Mouse (Mus musculus): ENCODE measurements around the gene Bclaf3.
"Not testable (repeated sequence)": the region's sequence is repeated elsewhere in the genome, so short reads cannot be mapped to it uniquely, and the experiment has no call there.

Gene Bclaf3

DNA sequence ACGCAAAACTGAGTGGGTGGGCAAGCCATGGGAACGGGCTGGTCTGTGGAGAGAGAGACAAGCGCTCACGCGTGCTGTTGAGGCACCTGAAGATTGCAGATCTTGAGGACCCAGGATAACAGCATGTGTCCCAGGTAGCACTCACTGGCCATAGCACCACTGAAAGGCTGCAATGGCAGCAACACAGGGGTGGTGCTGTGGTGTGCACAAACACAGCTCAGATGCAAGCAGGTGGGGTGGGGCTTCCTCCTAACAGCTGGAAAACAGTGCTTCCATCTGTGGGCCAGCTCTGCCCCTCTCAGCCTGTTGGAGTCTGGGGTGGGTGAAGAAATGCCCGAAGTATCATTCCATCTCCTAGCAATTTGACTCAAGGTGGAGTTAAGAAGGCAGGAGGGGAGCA, at the start of gene Bclaf3:
TSS of gene Bclaf3 (plus strand) at position 301 of the 400 bp plus-strand sequence.
- no peak for DNase-seq

DNA sequence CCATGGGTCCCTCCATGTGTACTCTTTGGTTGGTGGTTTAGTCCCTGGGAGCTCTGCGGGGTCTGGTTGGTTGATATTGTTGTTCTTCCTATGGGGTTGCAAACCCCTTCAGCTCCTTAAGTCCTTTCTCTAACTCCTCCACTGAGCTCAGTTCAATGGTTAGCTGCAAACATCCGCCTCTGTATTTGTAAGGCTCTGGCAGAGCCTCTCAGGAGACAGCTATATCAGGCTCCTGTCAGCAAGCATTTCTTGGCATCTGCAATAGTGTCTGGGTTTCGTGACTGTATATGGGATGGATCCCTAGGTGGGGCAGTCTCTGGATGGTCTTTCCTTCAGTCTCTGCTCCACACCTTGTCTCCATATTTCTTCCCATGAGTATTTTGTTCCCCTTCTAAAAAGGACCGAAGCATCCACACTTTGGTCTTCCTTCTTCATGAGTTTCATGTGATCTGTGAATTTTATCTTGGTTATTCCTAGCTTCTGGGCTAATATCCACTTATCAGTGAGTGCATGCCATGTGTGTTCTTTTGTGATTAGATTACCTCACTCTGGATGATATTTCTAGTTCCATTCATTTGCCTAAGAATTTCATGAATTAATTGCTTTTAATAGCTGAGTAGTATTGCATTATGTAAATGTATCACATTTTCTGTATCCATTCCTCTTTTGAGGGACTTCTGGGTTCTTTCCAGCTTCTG, 48.1 kb upstream of the Bclaf3 start:
- DNase-seq: not testable (repeated sequence)

DNA sequence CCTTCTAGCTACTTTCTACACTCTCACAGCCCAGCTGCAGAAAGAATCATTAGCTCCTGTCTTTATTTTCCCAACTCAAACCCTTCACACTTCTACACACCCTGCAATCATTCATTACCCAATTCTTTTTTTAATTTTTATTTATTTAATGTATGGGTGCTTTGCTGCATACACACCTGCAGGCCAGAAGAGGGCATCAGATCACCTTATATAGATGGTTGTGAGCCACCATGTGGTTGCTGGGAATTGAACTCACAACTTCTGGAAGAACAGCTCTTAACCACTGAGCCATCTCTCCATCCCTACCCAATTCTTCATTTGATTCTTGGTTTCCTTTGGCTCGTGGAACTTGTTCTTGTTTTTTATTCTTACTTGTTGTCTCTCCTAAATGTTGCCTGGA, 42.2 kb upstream of the Bclaf3 start:
- DNase-seq: no peak

DNA sequence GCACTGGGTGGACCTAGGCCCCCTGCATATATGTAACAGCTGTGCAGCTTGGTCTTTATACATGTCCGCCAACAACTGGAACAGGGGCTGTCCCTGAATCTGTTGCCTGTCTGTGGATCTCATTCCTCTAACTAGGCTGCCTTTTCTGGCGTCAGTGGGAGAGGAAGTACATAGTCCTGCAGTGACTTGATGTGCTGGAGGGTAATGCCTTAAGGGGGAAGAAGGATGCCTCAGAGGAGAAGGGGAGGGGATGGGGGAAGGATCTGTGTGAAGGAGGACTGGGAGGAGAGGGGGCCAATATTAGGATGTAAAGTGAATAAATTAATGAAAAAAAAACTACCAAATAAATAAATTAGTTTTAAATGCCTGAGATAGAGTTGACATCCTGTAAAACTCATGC, 23.3 kb upstream of the Bclaf3 start:
- DNase-seq: no peak

DNA sequence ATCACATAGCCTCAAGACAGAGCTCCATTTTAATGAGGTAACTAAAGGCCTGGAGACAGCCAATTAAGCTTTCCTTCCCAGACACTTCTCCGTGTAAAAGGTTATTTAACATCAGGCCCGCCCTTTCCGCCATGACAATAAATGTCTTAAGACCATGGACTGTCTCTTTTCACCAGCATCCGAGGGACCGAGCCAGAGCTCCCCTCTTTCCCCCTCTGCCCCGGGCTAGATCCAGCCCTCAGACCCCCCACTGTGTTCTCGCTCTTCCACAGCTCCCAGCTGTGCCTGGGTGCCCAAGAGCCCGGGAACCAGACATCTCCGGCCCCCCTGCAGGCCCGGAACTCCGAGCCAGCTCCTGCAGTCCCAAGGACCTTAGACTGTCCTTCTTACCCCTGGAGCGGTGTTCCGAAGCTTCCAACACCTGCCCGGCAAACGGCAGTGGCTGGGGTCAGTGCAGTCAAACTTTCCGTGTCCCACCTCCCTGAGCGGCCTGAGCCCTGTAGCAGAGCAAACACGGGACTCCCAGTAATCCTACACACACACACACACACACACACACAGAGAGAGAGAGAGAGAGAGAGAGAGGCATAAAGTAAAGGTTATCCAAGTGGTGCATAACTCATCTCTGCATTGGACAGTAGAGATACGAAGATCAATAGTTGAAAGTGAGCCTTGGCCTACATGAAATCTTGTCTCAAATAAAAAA, 18.0 kb upstream of the Bclaf3 start:
- no peak for DNase-seq

DNA sequence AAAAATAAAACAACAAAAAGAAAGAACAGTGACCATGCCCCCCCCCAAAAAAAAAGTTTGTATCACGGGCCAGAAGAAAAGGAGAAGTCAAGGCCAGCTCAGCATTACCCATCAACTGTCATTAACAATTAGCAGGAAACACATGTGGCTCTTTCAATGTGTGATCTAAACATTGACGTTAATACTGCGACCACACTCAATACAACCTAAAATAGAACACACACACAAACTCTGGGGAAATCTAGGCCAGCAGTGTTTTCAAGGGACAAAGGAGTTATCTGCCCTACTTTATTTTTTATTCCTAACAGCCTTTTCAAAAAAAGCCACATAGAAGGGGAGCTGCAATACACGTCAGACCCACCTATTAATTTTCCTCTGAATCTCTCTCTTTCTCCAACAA, 17.4 kb upstream of the Bclaf3 start:
- DNase-seq: no peak

DNA sequence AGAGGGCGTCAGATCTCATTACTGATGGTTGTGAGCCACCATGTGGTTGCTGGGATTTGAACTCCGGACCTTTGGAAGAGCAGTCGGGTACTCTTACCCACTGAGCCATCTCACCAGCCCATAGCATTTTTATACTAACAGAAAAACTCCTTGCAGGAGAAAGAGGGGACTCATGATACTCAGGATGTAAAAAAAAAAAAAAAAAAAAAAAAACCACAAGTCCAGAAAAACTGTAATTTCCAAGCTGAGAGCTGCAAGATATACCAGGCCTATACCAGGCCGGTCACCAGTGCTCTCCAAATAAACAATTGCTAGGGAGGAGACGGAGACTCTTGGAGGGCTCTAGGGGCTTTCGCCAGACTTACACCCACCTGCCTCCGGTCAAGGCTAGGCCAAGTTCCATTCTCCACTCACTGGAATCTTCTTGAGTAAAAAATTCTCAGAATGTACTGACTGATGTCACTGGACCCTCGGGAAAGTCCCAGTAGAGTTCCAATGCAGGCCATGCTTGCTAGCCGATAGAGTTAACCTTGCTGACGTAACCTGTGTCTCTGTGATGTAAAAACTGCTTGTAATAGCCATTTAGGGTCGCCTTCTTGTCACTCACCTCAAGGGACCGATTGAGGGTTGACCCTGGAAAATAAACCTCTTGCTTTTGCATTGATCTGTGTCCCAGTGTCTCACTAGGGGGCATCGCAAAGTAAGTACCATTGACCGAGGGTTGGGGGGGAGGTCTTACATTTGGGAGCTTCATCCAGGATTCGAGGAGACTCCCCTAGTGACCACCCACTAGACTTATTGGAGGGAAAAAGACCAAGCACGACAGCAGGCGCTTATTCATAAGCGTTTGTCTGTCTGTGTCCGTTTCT, 16.4 kb upstream of the Bclaf3 start:
- no peak for DNase-seq

DNA sequence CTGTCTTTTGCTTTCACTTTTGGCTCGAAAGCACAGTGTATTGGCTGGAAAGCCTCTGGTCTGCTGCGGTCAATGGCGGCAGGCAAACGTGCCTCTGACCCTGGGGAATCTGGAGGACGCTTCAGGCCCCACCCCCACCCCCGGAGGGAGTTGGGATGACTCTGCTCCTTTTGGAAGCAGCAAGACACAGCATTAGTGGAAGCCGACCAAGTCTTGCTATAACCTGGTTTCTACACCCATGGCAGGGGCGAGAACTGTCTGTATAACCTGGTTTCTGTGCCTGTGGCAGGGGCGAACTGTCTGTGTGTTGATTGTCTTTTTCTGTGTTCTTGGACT, 15.8 kb upstream of the Bclaf3 start:
- DNase-seq: no peak

DNA sequence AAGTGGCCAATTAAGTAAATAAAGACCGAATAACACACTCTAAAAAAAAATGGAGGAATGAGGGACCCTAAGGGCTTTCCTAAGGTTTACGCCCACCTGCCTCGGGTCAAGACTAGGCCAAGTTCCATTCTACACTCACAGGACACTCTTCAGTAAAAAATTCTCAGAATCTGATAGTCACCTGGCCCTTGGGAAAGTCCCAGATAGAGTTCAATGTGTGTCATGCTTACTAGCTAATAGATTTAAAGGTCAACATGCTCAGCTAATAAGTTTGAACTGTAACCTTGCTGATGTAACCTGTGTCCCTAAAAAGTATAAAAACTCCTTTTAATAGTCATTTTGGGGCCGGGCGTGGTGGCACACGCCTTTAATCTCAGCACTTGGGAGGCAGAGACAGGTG, 10.9 kb upstream of the Bclaf3 start:
- no peak for DNase-seq

DNA sequence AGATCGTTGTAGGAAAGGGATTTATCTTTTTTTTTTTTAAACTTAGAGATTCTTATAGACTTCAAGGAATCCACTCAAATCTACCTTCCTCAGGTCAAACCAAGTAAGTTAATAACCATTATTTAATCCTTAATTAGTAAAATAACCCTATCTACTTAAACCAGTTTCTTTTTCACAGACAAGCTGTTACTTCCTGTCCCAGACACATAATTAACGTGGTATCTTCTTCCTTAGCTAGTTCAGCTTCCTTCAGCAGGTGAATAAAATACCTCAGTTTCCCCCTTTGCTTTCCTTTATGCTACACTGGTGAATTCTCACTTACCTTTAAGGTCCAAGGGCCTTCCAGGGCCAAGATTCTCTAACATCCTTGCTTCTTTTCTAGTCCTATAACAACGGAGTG, 4.7 kb upstream of the Bclaf3 start:
- no peak for DNase-seq

DNA sequence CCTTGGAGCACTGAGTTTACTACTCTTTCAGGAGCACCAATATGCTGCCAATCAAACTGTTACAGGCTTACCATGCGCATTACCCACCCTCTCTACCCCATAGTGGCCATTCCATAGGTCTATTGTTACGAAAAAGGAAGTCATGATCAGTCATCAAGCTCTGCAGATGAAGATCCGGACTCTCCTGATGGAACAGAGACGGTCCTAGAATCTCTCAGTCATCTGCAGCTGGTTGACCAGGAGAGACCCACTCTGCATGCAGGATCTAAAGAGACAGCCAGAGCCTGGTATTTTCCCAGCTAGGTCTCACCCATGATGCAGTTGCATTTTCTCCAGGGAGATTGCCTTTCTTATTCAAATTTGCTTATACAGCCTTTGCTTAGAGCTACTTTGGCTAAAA, 3.8 kb upstream of the Bclaf3 start:
- no peak for DNase-seq

DNA sequence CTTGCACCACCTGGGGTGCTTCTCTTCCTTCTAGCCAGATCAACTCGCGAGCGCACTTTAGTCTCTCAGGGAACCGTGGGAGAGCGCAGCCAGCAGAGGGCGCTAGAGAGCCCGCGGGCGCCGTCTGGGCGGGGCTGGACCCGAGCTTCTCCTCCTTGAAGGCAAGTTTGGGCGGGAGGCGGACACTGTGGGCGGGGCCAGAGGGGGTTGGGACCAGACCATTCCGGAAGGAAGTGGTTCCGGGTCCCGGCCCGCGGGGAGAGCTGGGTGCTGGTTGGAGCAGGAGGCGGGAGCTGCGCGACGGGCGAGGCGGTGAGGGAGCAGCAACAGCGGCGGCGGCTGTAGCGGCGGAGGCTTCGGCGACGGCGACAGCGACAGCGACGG, 5.9 kb downstream of the Bclaf3 start:
- DNase-seq: peak; percentile 98

DNA sequence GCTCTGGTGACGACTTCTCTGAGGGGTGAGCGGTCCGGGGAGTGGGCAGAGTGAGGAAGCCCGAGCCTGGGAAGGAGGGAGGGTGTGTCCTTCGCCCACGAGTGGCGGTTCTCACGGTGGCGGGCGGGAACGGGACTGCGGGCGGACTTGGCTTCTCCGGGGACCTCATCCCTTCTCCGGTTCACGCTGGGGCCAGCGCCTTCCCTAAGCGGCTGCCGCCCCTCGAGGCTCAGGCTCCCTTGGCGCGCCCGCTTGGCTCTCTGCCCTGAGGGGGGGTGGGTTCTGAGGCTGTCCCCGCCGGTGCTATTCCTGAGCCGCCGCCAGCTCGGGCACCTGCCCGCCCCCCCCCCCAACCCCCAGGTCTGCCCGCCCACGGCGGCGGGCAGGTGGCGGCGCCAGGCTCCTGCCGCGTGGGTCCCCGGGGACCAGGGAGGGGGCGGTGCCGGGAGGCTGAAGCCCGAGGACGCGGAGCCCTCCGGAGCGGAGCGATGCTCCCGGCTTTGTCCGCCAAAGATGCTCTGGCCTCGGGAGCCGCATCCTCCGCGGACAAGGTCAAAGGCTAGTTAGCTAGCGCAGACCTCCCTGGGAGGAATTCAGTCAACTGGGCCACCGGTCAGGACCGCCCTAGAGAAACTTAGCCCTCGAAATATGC, 6.4 kb downstream of the Bclaf3 start:
- peak; percentile 53 for DNase-seq

DNA sequence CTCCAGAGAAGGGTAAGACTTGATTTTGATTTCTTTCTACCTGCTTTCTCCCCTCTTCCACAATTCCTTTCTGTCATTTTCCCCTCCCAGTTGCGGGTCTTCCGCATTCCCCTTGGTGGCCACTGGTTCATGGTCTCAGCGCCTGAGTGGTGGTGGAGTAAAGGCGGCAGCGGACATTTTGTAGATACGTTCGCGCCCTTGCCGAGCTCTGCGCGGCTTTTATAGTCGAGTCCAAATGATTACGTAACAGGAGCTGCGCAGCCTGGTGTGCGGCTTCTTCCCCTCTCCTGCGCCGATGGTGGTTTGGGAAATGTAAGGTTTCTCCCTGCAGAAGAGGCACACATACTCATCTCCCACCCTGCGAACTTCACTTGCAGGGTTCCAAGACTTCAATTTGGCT, 15.4 kb downstream of the Bclaf3 start:
- no peak for DNase-seq

DNA sequence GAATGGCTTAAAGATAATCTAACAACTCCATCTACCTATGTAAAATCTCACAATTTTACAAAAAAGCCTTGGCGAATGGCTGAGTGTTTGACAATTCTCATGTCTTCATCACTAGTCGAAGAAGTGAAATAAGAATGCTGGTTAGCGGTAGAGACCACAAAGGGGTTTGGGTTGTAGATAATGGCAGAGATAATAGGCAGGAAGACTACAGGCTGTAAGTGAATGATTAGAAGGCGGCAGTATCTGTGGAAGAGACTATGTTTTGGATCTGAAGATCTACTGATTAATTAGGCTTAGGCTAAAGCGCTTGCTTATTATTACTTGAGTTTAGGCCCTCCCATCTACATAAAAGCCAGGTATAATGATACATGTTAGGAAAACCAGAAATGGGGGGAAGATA, 20.6 kb downstream of the Bclaf3 start:
- DNase-seq: no peak

DNA sequence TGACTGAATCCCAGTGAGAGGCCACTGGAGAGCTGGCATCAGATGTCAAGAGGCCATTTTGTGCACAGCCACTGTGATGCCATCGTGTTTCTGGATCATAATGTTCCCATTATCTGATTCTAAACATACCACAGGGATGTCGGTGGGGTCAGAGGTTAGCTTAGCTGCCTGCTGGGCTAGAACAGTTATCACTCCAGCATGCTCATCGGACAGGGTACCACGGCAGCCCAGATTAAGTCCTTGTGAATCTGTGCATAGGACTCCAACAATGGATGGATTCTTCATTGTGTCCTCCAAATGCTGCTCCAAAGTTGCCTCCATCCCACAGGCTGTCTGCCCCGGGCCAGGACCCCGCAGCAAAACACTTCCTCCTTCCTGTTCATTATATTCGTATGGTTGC, 58.2 kb downstream of the Bclaf3 start:
- not testable (repeated sequence) for DNase-seq

DNA sequence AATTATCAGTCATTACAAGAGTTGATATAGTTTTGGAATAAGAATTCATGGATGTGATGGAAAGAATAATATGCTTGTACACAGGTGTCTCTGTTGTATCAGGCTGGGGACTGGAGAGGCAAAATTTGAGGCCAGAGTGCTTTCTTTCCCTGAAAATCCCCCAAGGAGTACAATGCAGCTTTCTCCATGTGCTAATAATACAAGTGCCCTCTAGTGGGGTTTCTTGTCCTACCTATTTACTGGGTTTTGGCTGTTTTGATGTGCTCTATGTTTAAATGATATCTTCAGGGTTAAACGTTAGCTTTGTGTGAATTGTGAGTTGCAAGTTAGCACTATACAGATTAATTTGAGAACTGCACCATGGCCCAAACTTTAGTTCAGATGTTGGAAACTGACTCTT, 65.1 kb downstream of the Bclaf3 start:
- DNase-seq: no peak

DNA sequence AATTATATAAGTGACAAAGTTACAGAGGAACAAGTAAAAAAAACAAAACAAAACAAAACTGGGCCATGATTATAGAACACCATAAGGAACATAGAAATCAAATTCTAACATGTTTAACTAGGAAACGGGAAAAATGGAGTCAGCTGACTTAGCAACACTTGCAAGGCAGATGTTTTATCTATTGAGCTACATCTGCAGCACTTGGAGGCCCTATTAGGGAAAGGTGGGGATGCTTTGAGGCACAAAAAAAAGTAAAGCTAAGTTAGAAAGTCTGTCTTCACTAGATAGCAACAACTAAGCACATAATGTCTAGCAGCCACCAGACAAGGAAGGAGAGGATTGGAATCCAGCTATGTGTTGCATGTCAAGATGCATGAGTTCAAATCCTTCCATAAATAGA, 71.0 kb downstream of the Bclaf3 start:
- no peak for DNase-seq

DNA sequence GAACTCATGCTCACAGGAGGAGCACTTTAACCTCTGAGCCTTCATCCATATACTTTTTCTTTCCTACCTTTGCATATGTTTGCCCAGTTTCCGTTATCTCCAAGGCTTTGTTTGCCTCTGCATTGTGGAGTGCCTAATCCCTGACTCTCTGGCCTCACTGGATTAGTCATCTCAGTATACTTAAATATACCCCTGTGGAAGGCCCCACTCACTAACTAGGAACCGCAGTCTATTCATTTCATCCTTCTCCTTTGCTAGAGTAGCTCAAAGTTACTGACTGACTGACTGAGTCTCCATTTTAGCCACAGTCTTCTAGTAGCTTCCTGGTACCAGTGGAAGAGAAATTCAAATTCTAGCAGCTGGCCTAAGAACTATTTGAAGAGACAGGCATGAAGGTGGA, 78.3 kb downstream of the Bclaf3 start:
- DNase-seq: no peak

DNA sequence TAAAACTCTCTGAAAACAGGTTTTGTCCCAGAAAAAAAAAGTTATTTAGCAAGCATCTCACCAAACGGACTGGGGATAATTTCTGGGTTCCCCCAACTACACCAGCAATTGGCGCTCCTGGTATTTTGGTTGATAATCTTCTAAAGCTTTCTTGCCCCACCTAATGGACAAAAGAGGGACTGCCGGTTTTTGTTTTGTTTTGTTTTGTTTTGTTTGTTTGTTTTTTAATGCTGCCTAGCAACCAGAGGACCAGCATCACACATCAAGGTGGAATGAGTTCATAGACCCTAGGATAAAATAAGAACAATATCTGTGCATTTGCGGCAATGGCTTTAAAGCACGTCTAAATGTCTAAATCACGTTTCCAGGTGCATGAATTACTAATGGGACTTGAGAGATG, 80.4 kb downstream of the Bclaf3 start:
- peak; percentile 22 for DNase-seq

DNA sequence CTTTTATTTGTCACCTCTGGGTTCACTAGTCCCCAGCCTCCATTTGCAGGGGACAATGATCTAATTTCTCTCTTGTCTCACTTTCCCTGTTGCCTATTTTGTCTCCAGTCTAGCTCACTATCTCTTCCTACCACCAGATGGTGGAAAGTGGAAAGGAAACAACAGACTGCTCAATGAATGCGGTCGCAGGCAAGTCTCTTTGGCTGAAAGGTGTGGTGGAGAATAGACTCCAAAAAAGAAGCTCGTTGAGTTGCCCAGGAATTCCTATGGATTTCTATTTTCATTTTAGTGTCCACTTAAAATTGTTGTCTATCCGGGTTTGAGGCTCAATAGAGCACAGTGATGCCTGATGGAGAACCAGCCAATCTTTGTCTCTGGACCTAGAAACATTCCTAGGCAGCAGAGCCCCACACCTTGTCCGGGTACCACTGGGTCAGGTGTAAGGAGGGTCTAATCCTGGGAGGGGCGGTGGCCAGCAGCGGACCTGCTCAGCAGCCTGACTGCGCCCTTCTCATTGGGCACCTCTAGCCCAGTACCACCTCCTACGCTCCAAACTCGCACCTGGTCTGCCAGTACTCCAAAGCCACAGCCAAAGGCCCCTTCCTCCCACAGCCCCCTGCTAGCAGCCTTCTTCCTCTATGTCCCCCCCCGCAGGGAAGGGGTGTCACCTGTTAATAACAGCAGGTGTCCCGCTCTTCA, 99.9 kb downstream of the Bclaf3 start:
- peak; percentile 26 for DNase-seq

DNA sequence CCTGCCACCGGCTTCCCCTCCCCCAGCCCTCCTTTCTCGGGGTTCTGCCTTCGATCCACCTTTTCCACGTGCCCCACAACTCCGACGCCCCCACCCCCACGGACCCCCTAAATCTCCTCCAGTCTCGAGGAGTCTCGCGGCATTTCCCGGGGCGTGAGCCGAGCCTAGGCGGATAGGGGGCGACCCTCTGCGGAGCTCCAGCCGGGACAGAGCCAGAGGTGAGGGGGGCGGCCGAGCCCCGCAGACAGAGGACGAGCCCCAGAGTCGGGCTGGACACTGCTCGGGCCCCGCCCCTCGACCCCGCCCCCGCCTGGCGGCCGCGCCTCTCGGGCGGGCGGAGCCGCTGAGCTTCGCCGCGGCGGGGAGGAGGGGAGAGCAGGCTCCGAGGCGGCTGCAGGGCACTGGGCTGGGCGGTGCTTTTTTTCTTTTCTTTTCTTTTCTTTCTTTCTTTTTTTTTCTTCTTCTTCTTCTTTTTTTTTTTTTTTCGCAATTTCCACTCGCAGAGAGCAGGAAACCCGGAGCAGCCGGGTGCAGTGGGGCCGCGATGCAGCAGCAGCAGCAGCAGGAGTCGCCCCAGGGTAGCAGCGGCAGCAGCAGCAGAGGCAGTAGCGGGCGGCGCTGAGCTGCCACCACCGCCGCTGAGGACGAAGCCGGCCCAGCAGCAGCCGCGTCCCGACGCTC, 100.6 kb downstream of the Bclaf3 start, which contains the start of gene Sh3kbp1:
TSS of gene Sh3kbp1 (plus strand) at position 366 of the 681 bp plus-strand sequence.
- peak; percentile 88 for DNase-seq

All from kidney, postnatal 10 days (tissue).